Mouse (Mus musculus) C2C12 (cell line): ENCODE data around the gene Fuk.

Experiments
- CEBPB ChIP-seq: IDR thresholded peaks from one replicate; pipeline ENCODE4 v1.6.1; 2011; ENCODE audit warnings: low read depth, mild to moderate bottlenecking, control low read depth, moderate library complexity
- CTCF ChIP-seq: IDR thresholded peaks from one replicate; pipeline ENCODE4 v1.5.1; 2011; ENCODE audit not compliant: control insufficient read depth, insufficient read depth, insufficient read length
- MAX ChIP-seq: IDR thresholded peaks from one replicate; pipeline ENCODE4 v1.6.1; 2011; ENCODE audit warnings: mild to moderate bottlenecking, control low read depth
- MYOD1 ChIP-seq: IDR thresholded peaks from one replicate; pipeline ENCODE4 v1.6.1; 2011; ENCODE audit warnings: low read depth; ENCODE audit not compliant: control insufficient read depth, insufficient read length

GRCm38 (mm10) chr8:110902579-110902965, 284 bp upstream of the Fuk start:
- TF ChIP-seq CTCF: no peak
- no peak for TF ChIP-seq CEBPB
- TF ChIP-seq MYOD1: no peak
- TF ChIP-seq MAX: no peak
